Mouse (Mus musculus) gastrocnemius, adult 2 months (tissue): ENCODE data around the gene Tbc1d1. TPM values are rescaled to one million over a fixed set of nuclear protein-coding genes. Genes with fewer than 3 reads are reported as not detected.
"Not testable (repeated sequence)": the region's sequence is repeated elsewhere in the genome, so short reads cannot be mapped to it uniquely, and the experiment has no call there.

Experiments used
- DNase-seq: peaks from one replicate; pipeline ENCODE4 v3.0.0; 2022
- H3K27ac ChIP-seq: fragments of 200-600 bp; 2 replicates; pipeline ENCODE4 v1.8.1; 2022; ENCODE audit warnings: mild to moderate bottlenecking
- H3K4me3 ChIP-seq: fragments of 200-600 bp; 2 replicates; pipeline ENCODE4 v1.8.1; 2022; ENCODE audit warnings: mild to moderate bottlenecking, moderate library complexity
- CTCF ChIP-seq: fragments of 200-600 bp; IDR thresholded peaks from 2 replicates; pipeline ENCODE4 v1.8.1; 2022; ENCODE audit warnings: antibody characterized with exemption, mild to moderate bottlenecking, moderate library complexity
- intact Hi-C: fragments of 180-260 bp; cut with DNase I; formaldehyde crosslinking; loops from one replicate; pipeline ENCODE4 v1.15.1; 2025
- total RNA-seq, 2 experiments: library from RNA; stranded (reverse); gene quantifications; 2 replicates each; pipeline ENCODE4 v1.2.3; 2021

Tbc1d1 gene
- total RNA-seq, 2 experiments from 2014 or later = 46.4 to 46.9 TPM

DNA sequence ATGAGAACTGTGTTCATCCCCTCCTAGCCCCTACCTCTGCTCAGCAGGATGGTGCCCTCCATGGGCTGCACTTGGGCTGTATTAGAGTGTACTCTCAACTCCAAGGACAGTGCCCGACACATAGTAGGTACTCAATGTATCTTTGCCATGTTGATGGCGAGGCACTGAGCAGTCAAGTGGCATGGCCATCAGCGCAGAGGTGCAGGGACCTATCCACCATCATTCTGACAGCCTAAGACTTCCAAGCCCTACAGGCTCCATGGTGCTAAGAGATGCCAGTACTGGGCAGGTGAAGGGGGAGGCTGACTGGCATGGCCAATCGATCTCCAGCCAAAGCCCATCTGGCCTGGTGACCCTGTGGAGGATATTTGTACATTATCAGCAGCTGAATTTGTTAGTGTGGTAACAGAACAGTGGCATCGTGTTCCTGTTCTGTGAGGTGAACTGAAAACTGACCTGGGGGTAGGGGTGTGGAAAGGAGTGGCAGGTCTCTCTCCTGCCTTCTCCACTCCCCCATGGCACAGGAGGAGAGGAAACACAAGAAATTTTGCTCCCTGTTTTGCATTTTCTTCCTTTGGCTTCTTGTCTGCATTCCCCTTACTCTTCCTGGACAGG lies 169.7 kb downstream of the Tbc1d1 start:
- Histone ChIP-seq H3K4me3 (peak overlapping the region; percentile 7; the same call in 1 of the 2 replicates), H3K27ac (peak overlapping the region; percentile 89)
- DNase-seq = peak; percentile 16
- TF ChIP-seq CTCF = no peak
- intact Hi-C loops = no loop called here

GRCm38 (mm10) chr5:64326427-64327181 lies 170.5 kb downstream of the Tbc1d1 start:
- DNase-seq = peak; percentile 84
- no peak overlapping the region for H3K4me3 ChIP-seq
- TF ChIP-seq CTCF = no peak
- H3K27ac ChIP-seq = peak overlapping the region; percentile 89
- intact Hi-C loops = no loop called here

GRCm38 (mm10) chr5:64327212-64327902 lies 171.3 kb downstream of the Tbc1d1 start:
- Histone ChIP-seq H3K4me3 (no peak overlapping the region), H3K27ac (peak overlapping the region; percentile 89)
- TF ChIP-seq CTCF = no peak
- peak; percentile 55 for DNase-seq
- intact Hi-C loops = no loop called here

DNA sequence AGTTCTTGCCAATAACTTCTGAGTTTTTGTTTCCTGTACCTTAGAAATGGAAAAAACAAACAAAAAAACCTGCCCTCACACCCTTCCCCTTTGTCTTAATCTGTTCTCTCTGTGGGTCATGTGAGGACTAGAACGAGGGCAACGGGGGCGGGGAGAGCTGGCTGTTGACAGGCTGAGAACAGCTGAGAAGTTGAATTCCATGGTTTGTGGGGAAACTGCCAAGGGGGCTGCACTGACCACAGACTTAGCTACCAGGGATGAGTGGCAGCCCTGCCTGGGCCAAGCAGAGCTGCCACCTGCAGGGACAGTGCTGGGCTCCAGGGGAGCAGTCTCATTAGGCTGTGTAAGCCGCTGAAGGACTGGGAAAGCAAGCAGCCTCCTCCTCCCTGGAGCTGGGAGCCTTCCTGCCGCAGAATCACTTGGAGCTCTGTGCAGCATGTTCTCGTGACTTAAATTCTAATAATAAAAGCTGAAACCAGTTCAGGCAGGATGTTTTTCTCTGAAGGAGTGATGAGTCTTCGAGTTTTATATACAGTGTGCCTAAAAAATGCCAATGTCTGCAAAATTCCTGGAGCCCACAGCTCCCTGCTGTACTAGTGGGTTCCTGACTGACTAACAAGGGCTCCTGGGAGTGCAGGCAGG lies 180.8 kb downstream of the Tbc1d1 start:
- TF ChIP-seq CTCF = peak; percentile 55
- Histone ChIP-seq H3K27ac (peak overlapping the region; percentile 87), H3K4me3 (no peak overlapping the region)
- DNase-seq = peak; percentile 87
- intact Hi-C loops = no loop called here

GRCm38 (mm10) chr5:64338795-64339194 lies 182.7 kb downstream of the Tbc1d1 start:
- DNase-seq, intact Hi-C loops, H3K4me3 ChIP-seq: not testable (repeated sequence)
- H3K27ac ChIP-seq = peak overlapping the region; percentile 87

- peak overlapping the region; percentile 43; the same call in 1 of the 2 replicates for H3K27ac ChIP-seq
- no peak for DNase-seq
- TF ChIP-seq CTCF = no peak
- intact Hi-C loops = no loop called here
- no peak overlapping the region for H3K4me3 ChIP-seq
Measured at GRCm38 (mm10) chr5:64340366-64340765, 184.3 kb downstream of the Tbc1d1 start.

GRCm38 (mm10) chr5:64341671-64342070 lies 185.6 kb downstream of the Tbc1d1 start:
- intact Hi-C loops = no loop called here
- no peak for TF ChIP-seq CTCF
- DNase-seq = no peak
- H3K27ac ChIP-seq = peak overlapping the region; percentile 68
- H3K4me3 ChIP-seq = no peak overlapping the region

- no peak for DNase-seq
- no peak for TF ChIP-seq CTCF
- H3K4me3 ChIP-seq = no peak overlapping the region
- peak overlapping the region; percentile 68 for H3K27ac ChIP-seq
- intact Hi-C loops = no loop called here
Measured at GRCm38 (mm10) chr5:64342138-64342537, 186.0 kb downstream of the Tbc1d1 start.

DNA sequence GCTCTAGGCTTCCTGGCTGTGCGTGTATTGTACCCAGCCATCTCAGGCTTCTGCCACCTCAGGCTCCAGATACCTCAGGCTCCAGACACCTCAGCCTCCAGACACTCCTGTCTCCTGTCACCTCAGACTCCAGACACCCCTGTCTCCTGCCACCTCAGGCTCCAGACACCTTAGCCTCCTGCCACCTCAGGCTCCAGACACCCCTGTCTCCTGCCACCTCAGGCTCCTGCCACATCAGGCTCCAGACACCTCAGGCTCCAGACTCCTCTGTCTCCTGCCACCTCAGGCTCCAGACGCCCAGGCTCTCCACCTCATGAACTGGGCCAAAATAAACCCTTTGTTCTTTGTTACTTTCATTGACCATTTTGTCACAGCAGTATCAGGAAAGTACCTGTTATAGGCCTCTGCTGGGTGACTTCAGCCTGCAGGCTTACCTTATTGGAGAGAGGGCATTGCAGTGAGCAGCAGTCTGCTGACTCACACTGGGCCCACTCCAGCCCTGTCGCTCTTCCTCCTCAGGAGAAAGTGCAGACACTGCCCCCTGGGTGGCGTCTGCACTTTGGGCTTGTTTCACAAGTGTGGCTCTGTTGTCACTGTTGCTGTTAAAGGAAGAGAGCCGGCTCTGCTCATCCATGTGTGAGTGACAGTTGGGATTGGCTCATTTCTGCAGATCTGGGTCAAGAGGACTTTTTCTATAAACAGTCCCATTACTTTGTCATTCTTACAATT lies 188.0 kb downstream of the Tbc1d1 start:
- peak; percentile 58 for DNase-seq
- intact Hi-C loops = no loop called here
- peak; percentile 44 for TF ChIP-seq CTCF
- Histone ChIP-seq H3K4me3 (no peak overlapping the region), H3K27ac (peak overlapping the region; percentile 68)

- no peak for DNase-seq
- Histone ChIP-seq H3K27ac (peak overlapping the region; percentile 68), H3K4me3 (no peak overlapping the region)
- TF ChIP-seq CTCF = no peak
- intact Hi-C loops = no loop called here
Measured at GRCm38 (mm10) chr5:64345181-64345735, 189.2 kb downstream of the Tbc1d1 start.

GRCm38 (mm10) chr5:64345761-64346160 lies 189.7 kb downstream of the Tbc1d1 start:
- TF ChIP-seq CTCF = no peak
- no peak for DNase-seq
- intact Hi-C loops = no loop called here
- Histone ChIP-seq H3K27ac (peak overlapping the region; percentile 68), H3K4me3 (no peak overlapping the region)

GRCm38 (mm10) chr5:64346343-64346885 lies 190.3 kb downstream of the Tbc1d1 start:
- no peak overlapping the region for H3K27ac ChIP-seq
- H3K4me3 ChIP-seq = no peak overlapping the region
- DNase-seq = no peak
- TF ChIP-seq CTCF = no peak
- intact Hi-C loops = no loop called here
